Mouse (Mus musculus) liver, adult 2 months (tissue): ENCODE data around the gene Rnf181. TPM values are rescaled to one million over a fixed set of nuclear protein-coding genes. Genes with fewer than 3 reads are reported as not detected.

ENCODE experiments used
- DNase-seq: peaks from one replicate; pipeline ENCODE4 v3.0.0-alpha.2; 2011; ENCODE audit warnings: low read depth, low spot score; ENCODE audit errors: extremely low read depth
- H3K27ac ChIP-seq: fragments of 200-500 bp; replicated peaks from 2 replicates; pipeline ENCODE4 v1.5.1; 2012; ENCODE audit warnings: low read depth, mild to moderate bottlenecking, control low read depth, inconsistent platforms, low read length; ENCODE audit not compliant: insufficient read depth
- H3K27me3 ChIP-seq: fragments of 200-500 bp; 2 replicates; pipeline ENCODE4 v1.6.1; 2012; ENCODE audit warnings: mild to moderate bottlenecking, moderate library complexity, low read length, inconsistent platforms; ENCODE audit not compliant: control insufficient read depth, insufficient read depth
- H3K36me3 ChIP-seq: fragments of 200-500 bp; 2 replicates; pipeline ENCODE4 v1.6.1; 2012; ENCODE audit warnings: low read length, inconsistent platforms; ENCODE audit not compliant: control insufficient read depth, insufficient read depth
- H3K4me1 ChIP-seq: fragments of 200-500 bp; 2 replicates; pipeline ENCODE4 v1.6.1; 2011; ENCODE audit warnings: low read length; ENCODE audit not compliant: control insufficient read depth, insufficient read depth
- H3K4me3 ChIP-seq: fragments of 200-500 bp; 2 replicates; pipeline ENCODE4 v1.5.1; 2011; ENCODE audit warnings: low read depth, mild to moderate bottlenecking, control low read depth, low read length, moderate library complexity; ENCODE audit not compliant: insufficient read depth
- H3K79me2 ChIP-seq: fragments of 200-500 bp; 2 replicates; pipeline ENCODE4 v1.6.1; 2012; ENCODE audit warnings: inconsistent platforms, mild to moderate bottlenecking, low read length, moderate library complexity; ENCODE audit not compliant: control insufficient read depth, insufficient read depth
- H3K9ac ChIP-seq: fragments of 200-500 bp; 2 replicates; pipeline ENCODE4 v1.6.1; 2012; ENCODE audit warnings: low read depth, mild to moderate bottlenecking, control low read depth, inconsistent platforms, low read length
- CTCF ChIP-seq: fragments of 200-500 bp; IDR thresholded peaks from 2 replicates; pipeline ENCODE4 v1.5.1; 2011; ENCODE audit warnings: low read depth, low read length, control low read depth
- POLR2A ChIP-seq: fragments of 200-500 bp; IDR thresholded peaks from 2 replicates; pipeline ENCODE4 v1.6.1; 2011; ENCODE audit warnings: low read length, control low read depth; ENCODE audit not compliant: insufficient read depth; ENCODE audit errors: extremely low read depth
- WGBS: fragments of 180-500 bp; shearing (Covaris S2); methylation state at CpG from one replicate; pipeline ENCODE4 v1.1.7; 2018; 5-methylcytosine and 5-hydroxymethylcytosine counted together
- polyA plus RNA-seq: library from polyadenylated mRNA; depleted of rRNA; stranded (reverse); fragments of >200 nt; gene quantifications from 2 replicates; pipeline ENCODE4 v1.2.3, GENCODE M21; 2012; rRNA removed
- total RNA-seq: library from RNA; depleted of rRNA; stranded (reverse); fragments of >200 nt; gene quantifications from 2 replicates; pipeline ENCODE4 v1.2.3, GENCODE M21; 2014; rRNA removed

The Rnf181 gene
- 58.1 and 62.6 TPM in 2 replicates for total RNA-seq
- polyA plus RNA-seq = 66.4 and 75.2 TPM in 2 replicates

DNA sequence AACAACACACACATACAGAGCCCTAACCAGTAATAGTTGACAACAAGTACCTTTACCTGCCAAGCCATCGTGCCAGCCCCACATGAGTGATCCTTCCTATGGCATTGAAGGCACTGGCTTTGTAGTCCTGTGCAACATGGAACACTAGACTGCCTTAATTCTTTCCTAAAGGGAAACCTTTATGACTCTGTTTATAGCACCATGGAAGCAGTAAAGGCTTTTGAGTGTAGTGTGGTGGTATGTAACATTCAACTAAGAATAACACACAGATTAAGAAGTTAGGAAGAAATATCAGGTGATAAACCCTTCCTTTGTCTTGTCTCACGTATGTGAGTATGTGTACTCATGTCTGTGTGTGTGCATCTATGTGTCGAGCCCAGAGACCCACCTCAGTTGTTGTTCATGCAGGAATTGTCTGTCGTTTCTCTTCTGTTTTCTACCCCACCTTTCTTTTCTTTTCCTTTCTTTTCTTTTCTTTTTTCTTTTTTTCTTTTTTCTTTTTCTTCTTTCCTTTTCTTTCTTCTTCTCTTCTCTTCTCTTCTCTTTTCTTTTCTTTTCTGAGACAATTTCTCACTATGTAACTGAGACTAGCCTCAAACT, at the start of gene Rnf181:
Gene Rnf181 (minus strand): TSS at position 113 of the 600 bp plus-strand sequence.
- WGBS = 87% methylated on average over 4 of the region's 4 CpGs
- Histone ChIP-seq H3K9ac (no peak within 1 kb of the TSS), H3K79me2 (peaks cover 2% of the 10 kb centered on the region; the same call in 1 of the 2 replicates), H3K4me3 (no peak within 1 kb of the TSS), H3K27ac (no peak within 1 kb of the TSS), H3K4me1 (peaks cover 11% of the 10 kb centered on the region), H3K36me3 (no peaks in the 10 kb centered on the region), H3K27me3 (no peaks in the 10 kb centered on the region)
- TF ChIP-seq POLR2A = no peak
- no peak for TF ChIP-seq CTCF
- DNase-seq = no peak

DNA sequence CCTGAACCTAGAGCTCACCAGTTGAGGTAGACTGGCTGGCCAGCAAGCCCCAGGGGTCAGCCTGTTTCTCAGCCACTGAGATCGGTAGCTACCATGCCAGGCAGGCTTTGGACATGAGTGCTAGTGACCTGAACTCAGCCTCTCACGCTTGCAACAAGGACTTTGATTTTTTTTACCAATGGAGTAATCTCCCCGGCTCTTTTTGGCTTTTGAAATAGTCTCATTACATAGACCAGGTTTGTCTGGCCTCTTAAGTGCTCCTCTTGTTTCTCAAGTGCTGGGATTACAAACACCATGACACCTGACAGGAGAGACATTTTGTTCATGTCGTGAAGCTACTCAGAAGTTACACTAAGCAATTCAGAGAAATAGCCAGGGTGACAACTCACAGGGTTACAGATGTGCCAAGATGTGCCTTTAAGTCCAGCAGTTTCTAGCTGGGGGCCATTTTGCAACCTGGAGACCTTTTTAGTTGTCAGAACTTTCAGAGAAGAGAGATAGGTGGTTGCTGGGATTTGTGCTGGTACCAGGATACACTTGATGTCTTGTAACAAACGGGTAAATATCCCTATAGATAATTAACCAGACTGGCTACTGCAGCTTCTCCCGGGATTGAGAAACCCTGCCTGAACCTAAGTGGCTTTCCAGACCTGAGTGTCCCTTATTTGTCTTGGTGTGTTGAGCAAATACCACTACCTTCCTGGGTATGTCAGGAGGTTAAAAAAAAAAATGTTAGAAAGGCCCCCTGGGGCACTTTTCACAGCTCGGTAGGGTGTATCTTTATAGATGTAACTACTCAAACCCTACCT, 49.4 kb upstream of the Rnf181 start:
- Histone ChIP-seq H3K4me3 (peak overlapping the region; percentile 49), H3K27me3 (no peaks in the 10 kb centered on the region), H3K79me2 (peaks cover 8% of the 10 kb centered on the region; the same call in 1 of the 2 replicates), H3K4me1 (peaks cover 12% of the 10 kb centered on the region), H3K9ac (peak overlapping the region; percentile 66), H3K27ac (peak overlapping the region; percentile 88), H3K36me3 (peaks cover 17% of the 10 kb centered on the region; the same call in 1 of the 2 replicates)
- DNase-seq = peak; percentile 96
- 19% methylated on average over 7 of the region's 7 CpGs for WGBS
- TF ChIP-seq CTCF (no peak), POLR2A (no peak)

DNA sequence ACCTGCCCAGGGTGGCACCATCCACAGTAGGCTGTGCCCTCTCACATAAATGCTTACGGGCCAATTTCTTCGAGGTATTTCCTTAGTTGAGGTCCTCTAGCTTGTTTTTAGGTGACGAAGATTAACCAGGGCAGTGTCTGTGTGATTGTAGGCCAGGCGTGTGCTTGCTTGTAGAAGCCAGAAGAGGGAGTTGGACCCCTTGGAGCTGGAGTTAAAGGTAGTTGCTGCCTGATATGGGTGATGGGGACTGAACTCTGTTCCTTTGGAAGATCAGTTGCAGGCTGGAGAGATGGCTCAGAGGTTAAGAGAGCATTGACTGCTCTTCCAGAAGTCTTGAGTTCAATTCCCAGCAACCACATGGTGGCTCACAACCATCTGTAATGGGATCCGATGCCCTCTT, 48.4 kb upstream of the Rnf181 start:
- Histone ChIP-seq H3K36me3 (peaks cover 17% of the 10 kb centered on the region; the same call in 1 of the 2 replicates), H3K27me3 (no peaks in the 10 kb centered on the region), H3K4me1 (peaks cover 7% of the 10 kb centered on the region; the same call in 1 of the 2 replicates), H3K4me3 (peak overlapping the region; percentile 68), H3K79me2 (peaks cover 8% of the 10 kb centered on the region; the same call in 1 of the 2 replicates), H3K9ac (peak overlapping the region; percentile 42), H3K27ac (peak overlapping the region; percentile 73)
- TF ChIP-seq POLR2A (no peak), CTCF (peak; percentile 26; the same call in 1 of the 2 replicates)
- peak; percentile 73 for DNase-seq
- 27% methylated on average over 5 of the region's 5 CpGs for WGBS

DNA sequence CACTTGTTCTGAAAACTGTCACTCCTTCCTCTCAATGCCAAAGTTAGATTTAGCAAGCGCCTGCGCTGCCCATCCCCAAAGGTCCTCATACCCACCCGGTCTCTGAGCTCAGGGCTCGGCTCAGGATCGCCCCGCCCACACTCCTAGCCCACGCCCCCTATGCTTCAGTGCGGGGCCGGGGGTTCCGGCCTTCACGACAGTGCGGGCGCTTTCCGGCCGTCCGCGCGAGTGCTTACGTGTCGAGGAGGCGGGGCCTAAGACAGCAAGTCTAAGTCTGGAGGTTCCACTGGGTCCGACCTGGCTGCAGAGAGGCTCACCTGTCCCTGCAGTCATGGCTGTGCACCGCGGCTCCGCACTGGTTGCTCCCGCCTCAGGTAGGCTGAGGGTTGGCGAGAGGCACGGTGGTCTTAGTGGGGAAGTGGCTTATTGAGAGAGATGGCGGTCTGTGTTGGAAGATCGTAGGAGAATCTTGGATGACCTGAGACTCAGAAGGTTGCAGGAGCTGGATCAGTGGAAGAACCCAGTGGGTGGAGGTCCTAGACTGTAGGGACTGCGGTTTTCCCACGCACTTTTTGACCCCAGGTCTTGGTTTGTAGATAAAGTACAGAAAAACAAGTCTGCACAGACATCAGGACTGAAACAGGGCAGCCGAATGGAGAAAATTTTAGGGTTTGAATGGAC, 47.5 kb upstream of the Rnf181 start, which contains the start of gene Ggcx:
Gene Ggcx (plus strand): TSS at position 233 of the 681 bp plus-strand sequence.
- peaks cover 7% of the 10 kb centered on the region; the same call in 1 of the 2 replicates for H3K4me1 ChIP-seq
- peak; percentile 96 for TF ChIP-seq POLR2A
- no peak for TF ChIP-seq CTCF
- WGBS = under 1% methylated on average over 33 of the region's 33 CpGs
- DNase-seq = peak; percentile 87
- H3K36me3 ChIP-seq = peaks cover 12% of the 10 kb centered on the region; the same call in 1 of the 2 replicates
- no peaks in the 10 kb centered on the region for H3K27me3 ChIP-seq
- peaks cover 8% of the 10 kb centered on the region; the same call in 1 of the 2 replicates for H3K79me2 ChIP-seq
- peak within 1 kb of the TSS; percentile 73 for H3K27ac ChIP-seq
- peak within 1 kb of the TSS; percentile 82 for H3K9ac ChIP-seq
- peak within 1 kb of the TSS; percentile 68 for H3K4me3 ChIP-seq

DNA sequence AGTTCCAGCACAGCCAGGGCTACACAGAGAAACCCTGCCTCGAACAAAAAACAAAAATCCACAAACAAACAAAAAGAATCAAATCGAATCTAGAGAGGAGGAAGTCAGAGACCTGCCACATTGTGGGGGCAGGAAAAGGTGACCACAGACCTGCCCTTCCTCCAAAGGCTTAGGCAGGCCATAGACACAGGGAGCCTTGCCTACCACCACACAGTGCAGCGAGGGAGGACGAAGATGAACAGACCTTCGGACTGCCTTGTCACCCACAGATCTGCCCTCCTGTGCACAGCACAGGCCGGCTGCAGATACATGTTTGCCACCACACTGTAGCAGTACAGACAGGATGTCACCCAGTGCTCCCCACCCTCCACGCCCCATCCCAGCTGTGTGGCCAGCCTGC, 43.8 kb upstream of the Rnf181 start:
- Histone ChIP-seq H3K4me3 (no peak overlapping the region), H3K79me2 (no peaks in the 10 kb centered on the region), H3K27ac (no peak overlapping the region), H3K27me3 (no peaks in the 10 kb centered on the region), H3K9ac (no peak overlapping the region), H3K4me1 (peaks cover 4% of the 10 kb centered on the region; the same call in 1 of the 2 replicates), H3K36me3 (no peaks in the 10 kb centered on the region)
- DNase-seq = no peak
- WGBS = 81% methylated on average over 7 of the region's 7 CpGs
- TF ChIP-seq POLR2A (no peak), CTCF (no peak)
